Mouse (Mus musculus) testis, adult 2 months (tissue): ENCODE data around the gene Gp1bb.

Experiments used
- CTCF ChIP-seq: fragments of 200-500 bp; IDR thresholded peaks from 2 replicates; pipeline ENCODE4 v1.5.1; 2012; ENCODE audit warnings: low read depth, mild to moderate bottlenecking, inconsistent platforms, low read length, moderate library complexity; ENCODE audit not compliant: control insufficient read depth, insufficient read depth, insufficient replicate concordance
- POLR2A ChIP-seq: fragments of 200-500 bp; IDR thresholded peaks from 2 replicates; pipeline ENCODE4 v1.6.1; 2012; ENCODE audit warnings: low read depth, mild to moderate bottlenecking, inconsistent platforms, low read length, moderate library complexity; ENCODE audit not compliant: control insufficient read depth

DNA sequence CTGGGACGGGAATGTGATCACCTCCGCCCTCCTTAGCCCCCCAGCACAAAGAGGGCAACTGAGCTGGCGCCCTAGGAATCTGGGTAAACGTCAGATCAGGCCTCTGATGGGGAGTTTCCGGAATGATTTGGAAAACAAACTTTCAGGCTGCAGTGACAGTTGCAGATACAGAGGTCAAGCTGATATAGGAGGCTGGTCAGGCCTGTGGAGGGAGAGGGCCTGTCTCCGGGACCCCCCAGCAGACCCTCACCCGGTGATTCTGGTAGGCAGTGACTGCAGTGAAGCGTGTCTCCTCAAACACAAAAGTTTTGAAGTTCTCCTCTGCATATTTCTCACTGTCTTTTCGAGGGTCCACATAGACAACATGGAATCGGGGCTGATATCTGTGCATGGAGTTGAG, 39.0 kb downstream of the Gp1bb start:
- TF ChIP-seq POLR2A (no peak), CTCF (no peak)
